Mouse (Mus musculus): ENCODE results near the gene Eif4g3. TPM values are rescaled to one million over a fixed set of nuclear protein-coding genes. Genes with fewer than 3 reads are reported as not detected.

Eif4g3 gene
- polyA plus RNA-seq, 1 experiment = 251 TPM

- Histone ChIP-seq H3K4me3 (ENCODE audit: control insufficient read depth, low read depth, low read length) (no peak overlapping the region; the same call in 1 of the 2 replicates), H3K4me1 (ENCODE audit: control insufficient read depth, insufficient read depth, low read length) (no peaks in the 10 kb centered on the region; the same call in none of the 2 replicates), H3K27me3 (ENCODE audit: control insufficient read depth, insufficient read depth, low read length) (no peaks in the 10 kb centered on the region), H3K27ac (ENCODE audit: control insufficient read depth, insufficient read depth, low read depth, low read length) (peak overlapping the region; percentile 7; the same call in 1 of the 2 replicates), H3K36me3 (ENCODE audit: control insufficient read depth, insufficient read depth, low read length) (peaks cover 1% of the 10 kb centered on the region)
- TF ChIP-seq CTCF (IDR thresholded peaks at IDR 0.05; ENCODE audit: control insufficient read depth, insufficient read depth, insufficient replicate concordance, low read depth, low read length) (no peak), POLR2A (IDR thresholded peaks at IDR 0.05; ENCODE audit: control insufficient read depth, low read depth, low read length) (no peak)
Measured at GRCm38 (mm10) chr4:138000682-138001081, 7.9 kb downstream of the Eif4g3 start.

DNA sequence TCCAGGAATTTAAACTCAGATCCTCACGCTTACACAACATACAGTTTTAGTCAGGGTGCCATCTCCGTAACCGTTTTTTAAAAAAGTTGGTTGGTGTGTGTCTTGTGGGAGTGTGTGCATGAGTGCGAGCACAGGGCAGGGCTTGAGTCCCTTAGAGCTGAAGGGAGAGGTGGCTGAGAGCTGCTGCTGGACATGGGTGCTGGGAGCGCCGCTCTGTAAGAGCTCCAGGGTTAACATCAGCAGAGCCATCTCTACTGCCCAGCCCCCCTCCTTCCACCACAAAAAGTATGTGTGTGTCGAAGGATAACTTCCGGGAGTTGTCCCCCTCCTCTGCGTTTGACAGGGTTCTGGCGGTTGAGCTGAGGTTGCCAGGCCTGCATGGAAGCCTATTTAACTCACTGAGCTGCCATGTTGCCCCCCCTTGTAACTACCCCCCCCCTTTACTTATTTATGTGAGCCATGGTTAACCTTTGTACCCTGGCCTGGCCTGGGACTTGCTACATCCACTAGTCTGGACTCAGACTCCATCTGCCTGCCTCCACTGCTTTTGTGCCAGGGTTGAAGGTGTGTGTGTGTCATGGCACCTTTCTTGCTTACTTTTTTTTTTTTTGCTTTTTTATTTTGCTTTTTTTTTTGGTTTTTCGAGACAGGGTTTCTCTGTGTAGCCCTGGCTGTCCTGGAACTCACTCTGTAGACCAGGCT, 11.2 kb downstream of the Eif4g3 start:
- TF ChIP-seq POLR2A (IDR thresholded peaks at IDR 0.05; ENCODE audit: control insufficient read depth, low read depth, low read length) (no peak), CTCF (IDR thresholded peaks at IDR 0.05; ENCODE audit: control insufficient read depth, insufficient read depth, insufficient replicate concordance, low read depth, low read length) (no peak)
- no peaks in the 10 kb centered on the region; the same call in 1 of the 2 replicates for H3K36me3 ChIP-seq (ENCODE audit: control insufficient read depth, insufficient read depth, low read length)
- no peak overlapping the region for H3K4me3 ChIP-seq (ENCODE audit: control insufficient read depth, low read depth, low read length)
- H3K4me1 ChIP-seq (ENCODE audit: control insufficient read depth, insufficient read depth, low read length) = no peaks in the 10 kb centered on the region
- no peak overlapping the region for H3K27ac ChIP-seq (ENCODE audit: control insufficient read depth, insufficient read depth, low read depth, low read length)
- no peaks in the 10 kb centered on the region for H3K27me3 ChIP-seq (ENCODE audit: control insufficient read depth, insufficient read depth, low read length)

- Histone ChIP-seq H3K4me3 (ENCODE audit: control insufficient read depth, low read depth, low read length) (no peak overlapping the region), H3K27ac (ENCODE audit: control insufficient read depth, insufficient read depth, low read depth, low read length) (no peak overlapping the region), H3K36me3 (ENCODE audit: control insufficient read depth, insufficient read depth, low read length) (no peaks in the 10 kb centered on the region; the same call in 1 of the 2 replicates), H3K4me1 (ENCODE audit: control insufficient read depth, insufficient read depth, low read length) (no peaks in the 10 kb centered on the region), H3K27me3 (ENCODE audit: control insufficient read depth, insufficient read depth, low read length) (no peaks in the 10 kb centered on the region)
- TF ChIP-seq CTCF (IDR thresholded peaks at IDR 0.05; ENCODE audit: control insufficient read depth, insufficient read depth, insufficient replicate concordance, low read depth, low read length) (no peak), POLR2A (IDR thresholded peaks at IDR 0.05; ENCODE audit: control insufficient read depth, low read depth, low read length) (no peak)
Measured at GRCm38 (mm10) chr4:138005781-138006180, 13.0 kb downstream of the Eif4g3 start.

DNA sequence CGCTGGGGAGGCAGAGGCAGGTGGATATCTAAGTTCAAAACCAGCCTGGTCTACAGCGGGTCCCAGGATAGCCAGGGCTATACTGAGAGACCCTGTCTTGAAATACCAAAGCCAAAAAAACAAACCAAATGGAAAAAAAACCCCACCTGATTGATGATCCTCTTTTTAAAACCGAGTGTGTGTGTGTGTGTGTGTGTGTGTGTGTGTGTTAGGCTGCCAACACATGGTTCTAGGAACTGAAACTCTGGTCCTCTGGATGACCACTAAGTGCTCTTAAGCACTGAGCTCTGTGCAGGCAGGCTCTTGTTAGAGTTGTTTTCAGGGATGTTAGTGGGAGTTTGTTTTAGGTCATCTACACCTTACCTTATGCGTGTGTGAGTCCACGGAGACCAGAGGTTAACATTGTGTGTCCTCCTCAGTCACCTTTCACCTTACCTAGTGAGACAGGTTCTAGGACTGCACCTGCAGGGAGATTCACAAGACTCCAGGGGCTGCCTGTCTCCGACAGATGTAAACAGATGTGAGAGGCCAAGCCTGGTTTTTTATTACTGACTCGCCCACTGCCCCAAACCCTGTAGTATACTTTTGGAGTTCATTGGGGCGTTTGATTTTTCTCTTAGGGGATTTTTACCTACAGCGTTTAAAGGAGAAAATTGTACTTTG, 14.3 kb downstream of the Eif4g3 start:
- Histone ChIP-seq H3K27me3 (ENCODE audit: control insufficient read depth, insufficient read depth, low read length) (no peaks in the 10 kb centered on the region), H3K27ac (ENCODE audit: control insufficient read depth, insufficient read depth, low read depth, low read length) (no peak overlapping the region), H3K4me1 (ENCODE audit: control insufficient read depth, insufficient read depth, low read length) (no peaks in the 10 kb centered on the region), H3K36me3 (ENCODE audit: control insufficient read depth, insufficient read depth, low read length) (no peaks in the 10 kb centered on the region; the same call in 1 of the 2 replicates), H3K4me3 (ENCODE audit: control insufficient read depth, low read depth, low read length) (no peak overlapping the region)
- TF ChIP-seq POLR2A (IDR thresholded peaks at IDR 0.05; ENCODE audit: control insufficient read depth, low read depth, low read length) (no peak), CTCF (IDR thresholded peaks at IDR 0.05; ENCODE audit: control insufficient read depth, insufficient read depth, insufficient replicate concordance, low read depth, low read length) (no peak)

GRCm38 (mm10) chr4:138008646-138009045, 15.8 kb downstream of the Eif4g3 start:
- H3K36me3 ChIP-seq (ENCODE audit: control insufficient read depth, insufficient read depth, low read length) = no peaks in the 10 kb centered on the region; the same call in 1 of the 2 replicates
- no peak for TF ChIP-seq POLR2A (IDR thresholded peaks at IDR 0.05; ENCODE audit: control insufficient read depth, low read depth, low read length)
- TF ChIP-seq CTCF (IDR thresholded peaks at IDR 0.05; ENCODE audit: control insufficient read depth, insufficient read depth, insufficient replicate concordance, low read depth, low read length) = no peak
- H3K27ac ChIP-seq (ENCODE audit: control insufficient read depth, insufficient read depth, low read depth, low read length) = no peak overlapping the region
- H3K27me3 ChIP-seq (ENCODE audit: control insufficient read depth, insufficient read depth, low read length) = no peaks in the 10 kb centered on the region
- H3K4me3 ChIP-seq (ENCODE audit: control insufficient read depth, low read depth, low read length) = no peak overlapping the region
- no peaks in the 10 kb centered on the region for H3K4me1 ChIP-seq (ENCODE audit: control insufficient read depth, insufficient read depth, low read length)

- Histone ChIP-seq H3K27ac (ENCODE audit: control insufficient read depth, insufficient read depth, low read depth, low read length) (no peak overlapping the region), H3K4me1 (ENCODE audit: control insufficient read depth, insufficient read depth, low read length) (no peaks in the 10 kb centered on the region), H3K36me3 (ENCODE audit: control insufficient read depth, insufficient read depth, low read length) (no peaks in the 10 kb centered on the region; the same call in 1 of the 2 replicates), H3K27me3 (ENCODE audit: control insufficient read depth, insufficient read depth, low read length) (no peaks in the 10 kb centered on the region), H3K4me3 (ENCODE audit: control insufficient read depth, low read depth, low read length) (no peak overlapping the region)
- TF ChIP-seq CTCF (IDR thresholded peaks at IDR 0.05; ENCODE audit: control insufficient read depth, insufficient read depth, insufficient replicate concordance, low read depth, low read length) (no peak), POLR2A (IDR thresholded peaks at IDR 0.05; ENCODE audit: control insufficient read depth, low read depth, low read length) (no peak)
Measured at GRCm38 (mm10) chr4:138009786-138010502, 17.1 kb downstream of the Eif4g3 start.
